Mouse (Mus musculus): ENCODE measurements around the gene Gla. TPM values are rescaled to one million over a fixed set of nuclear protein-coding genes. Genes with fewer than 3 reads are reported as not detected.

Gene Gla
- polyA plus RNA-seq, 1 experiment = 0.05 TPM

DNA sequence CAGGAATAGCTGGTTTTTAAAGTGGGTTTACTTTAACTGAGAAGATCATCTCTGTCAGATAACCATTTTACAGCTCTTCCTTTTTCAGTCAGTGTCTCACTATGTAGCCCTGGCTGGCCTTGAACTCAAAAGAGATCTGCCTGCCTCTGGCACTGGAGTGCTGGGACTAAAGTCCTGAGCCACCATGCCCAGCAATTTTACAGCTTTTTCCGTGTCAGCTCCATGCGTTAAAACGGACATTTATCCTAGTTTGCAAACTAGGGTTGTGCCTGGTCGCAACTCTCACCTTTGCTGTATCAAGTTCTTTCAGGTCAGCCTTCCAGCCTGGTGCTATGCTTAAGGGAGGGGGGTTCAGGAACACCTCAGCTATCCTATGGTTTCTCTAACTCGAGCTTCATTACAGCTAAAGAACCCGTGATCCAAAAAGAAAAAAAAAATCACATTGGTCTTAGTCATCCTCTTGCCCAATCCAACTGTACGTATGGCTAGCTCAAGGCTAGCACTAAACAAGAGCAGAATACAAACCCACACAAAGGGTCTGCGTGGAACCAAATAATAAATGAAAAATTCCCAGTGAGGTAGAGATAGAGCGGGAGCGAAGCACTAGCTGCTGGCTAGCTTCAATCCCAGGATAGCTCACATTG, 881 bp downstream of the Gla start:
- Histone ChIP-seq H3K9me3 (ENCODE audit: control insufficient read depth, low read length) (0 out of 2 replicates have a peak, but pooled peaks cover 2% of the 10 kb centered on the region), H3K27me3 (ENCODE audit: control insufficient read depth) (0 out of 2 replicates have a peak, but pooled peaks cover 2% of the 10 kb centered on the region), H3K4me3 (replicated peaks) (peak overlapping the region; percentile 81), H3K36me3 (ENCODE audit: control insufficient read depth) (peaks cover 17% of the 10 kb centered on the region), H3K4me1 (ENCODE audit: control insufficient read depth) (peaks cover 23% of the 10 kb centered on the region)
- TF ChIP-seq TAL1 (IDR thresholded peaks at IDR 0.05; ENCODE audit: low read length) (no peak), GATA1 (IDR thresholded peaks at IDR 0.05; ENCODE audit: low read length) (no peak)

DNA sequence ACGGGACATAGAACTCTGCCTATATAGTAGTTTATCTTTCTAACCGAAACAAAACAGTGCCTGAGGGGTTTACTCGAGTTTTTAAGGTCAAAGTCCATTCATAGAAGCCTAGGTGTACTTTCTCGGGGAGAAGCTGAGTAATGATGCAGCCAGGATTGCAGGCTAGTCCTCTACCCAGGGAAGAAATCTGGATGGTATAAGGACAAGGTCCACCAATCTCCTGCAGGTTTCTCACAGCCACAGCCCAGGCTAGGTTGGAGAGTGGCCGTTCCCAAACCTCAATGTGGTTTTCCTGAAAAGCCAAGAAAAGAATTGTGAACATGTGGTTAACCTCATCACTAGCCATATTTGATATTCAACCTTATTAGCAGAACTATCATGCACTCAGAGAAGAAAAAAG, 11.1 kb downstream of the Gla start:
- peaks cover 7% of the 10 kb centered on the region; the same call in 1 of the 2 replicates for H3K9me3 ChIP-seq (ENCODE audit: control insufficient read depth, low read length)
- TF ChIP-seq TAL1 (IDR thresholded peaks at IDR 0.05; ENCODE audit: low read length) (no peak), GATA1 (IDR thresholded peaks at IDR 0.05; ENCODE audit: low read length) (no peak)
- peaks cover 28% of the 10 kb centered on the region for H3K36me3 ChIP-seq (ENCODE audit: control insufficient read depth)
- H3K27me3 ChIP-seq (ENCODE audit: control insufficient read depth) = no peaks in the 10 kb centered on the region
- no peak overlapping the region for H3K4me3 ChIP-seq (replicated peaks)
- peaks cover 13% of the 10 kb centered on the region for H3K4me1 ChIP-seq (ENCODE audit: control insufficient read depth)

- Histone ChIP-seq H3K27me3 (ENCODE audit: control insufficient read depth) (no peaks in the 10 kb centered on the region), H3K4me1 (ENCODE audit: control insufficient read depth) (peaks cover 21% of the 10 kb centered on the region), H3K9me3 (ENCODE audit: control insufficient read depth, low read length) (peaks cover 7% of the 10 kb centered on the region; the same call in 1 of the 2 replicates), H3K4me3 (replicated peaks) (no peak overlapping the region), H3K36me3 (ENCODE audit: control insufficient read depth) (peaks cover 28% of the 10 kb centered on the region)
- TF ChIP-seq TAL1 (IDR thresholded peaks at IDR 0.05; ENCODE audit: low read length) = no peak
- no peak for TF ChIP-seq GATA1 (IDR thresholded peaks at IDR 0.05; ENCODE audit: low read length)
These were observed 11.9 kb downstream of the Gla start for GRCm38 (mm10) chrX:134588997-134589396.

DNA sequence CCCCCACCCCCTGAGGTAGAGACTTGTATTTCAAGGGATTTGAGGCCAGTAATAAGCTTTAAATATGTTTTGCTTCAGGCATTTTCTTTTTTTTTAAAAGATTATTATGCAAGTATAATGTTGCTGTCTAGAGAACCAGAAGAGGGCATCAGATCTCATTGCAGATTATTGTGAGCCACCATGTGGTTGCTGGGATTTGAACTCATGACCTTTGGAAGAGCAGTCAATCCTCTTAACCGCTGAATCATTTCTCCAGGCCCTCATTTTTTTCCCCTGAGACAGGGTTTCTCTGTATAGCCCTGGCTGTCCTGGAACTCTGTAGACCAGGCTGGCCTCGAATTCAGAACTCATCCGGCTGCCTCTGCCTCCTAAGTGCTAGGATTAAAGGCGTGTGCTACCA, 12.7 kb downstream of the Gla start:
- no peak for TF ChIP-seq GATA1 (IDR thresholded peaks at IDR 0.05; ENCODE audit: low read length)
- Histone ChIP-seq H3K27me3 (ENCODE audit: control insufficient read depth) (no peaks in the 10 kb centered on the region), H3K9me3 (ENCODE audit: control insufficient read depth, low read length) (peaks cover 7% of the 10 kb centered on the region; the same call in 1 of the 2 replicates), H3K4me3 (replicated peaks) (no peak overlapping the region), H3K4me1 (ENCODE audit: control insufficient read depth) (peaks cover 28% of the 10 kb centered on the region), H3K36me3 (ENCODE audit: control insufficient read depth) (peaks cover 28% of the 10 kb centered on the region)

DNA sequence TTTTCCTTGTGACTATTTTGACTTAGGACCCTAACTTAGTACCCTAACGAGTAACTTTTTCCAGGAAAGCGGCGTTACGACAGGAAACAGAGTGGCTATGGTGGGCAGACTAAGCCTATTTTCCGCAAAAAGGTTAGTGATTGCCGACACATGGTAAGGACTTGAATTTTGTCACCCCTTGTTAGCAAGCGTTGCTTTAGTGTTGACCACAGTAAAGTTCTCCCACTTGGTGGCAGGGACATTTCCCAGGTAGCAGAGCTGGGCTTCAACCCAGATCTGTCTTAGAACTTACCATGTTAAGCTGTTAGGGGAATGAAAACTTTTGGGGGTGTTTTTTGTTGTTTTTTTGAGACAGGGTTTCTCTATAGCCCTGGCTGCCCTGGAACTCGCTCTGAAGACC, 14.5 kb downstream of the Gla start:
- H3K4me3 ChIP-seq (replicated peaks) = peak overlapping the region; percentile 87
- no peaks in the 10 kb centered on the region for H3K27me3 ChIP-seq (ENCODE audit: control insufficient read depth)
- peaks cover 7% of the 10 kb centered on the region; the same call in 1 of the 2 replicates for H3K9me3 ChIP-seq (ENCODE audit: control insufficient read depth, low read length)
- peaks cover 28% of the 10 kb centered on the region for H3K36me3 ChIP-seq (ENCODE audit: control insufficient read depth)
- peaks cover 44% of the 10 kb centered on the region for H3K4me1 ChIP-seq (ENCODE audit: control insufficient read depth)
- TF ChIP-seq GATA1 (IDR thresholded peaks at IDR 0.05; ENCODE audit: low read length) (no peak), TAL1 (IDR thresholded peaks at IDR 0.05; ENCODE audit: low read length) (no peak)

DNA sequence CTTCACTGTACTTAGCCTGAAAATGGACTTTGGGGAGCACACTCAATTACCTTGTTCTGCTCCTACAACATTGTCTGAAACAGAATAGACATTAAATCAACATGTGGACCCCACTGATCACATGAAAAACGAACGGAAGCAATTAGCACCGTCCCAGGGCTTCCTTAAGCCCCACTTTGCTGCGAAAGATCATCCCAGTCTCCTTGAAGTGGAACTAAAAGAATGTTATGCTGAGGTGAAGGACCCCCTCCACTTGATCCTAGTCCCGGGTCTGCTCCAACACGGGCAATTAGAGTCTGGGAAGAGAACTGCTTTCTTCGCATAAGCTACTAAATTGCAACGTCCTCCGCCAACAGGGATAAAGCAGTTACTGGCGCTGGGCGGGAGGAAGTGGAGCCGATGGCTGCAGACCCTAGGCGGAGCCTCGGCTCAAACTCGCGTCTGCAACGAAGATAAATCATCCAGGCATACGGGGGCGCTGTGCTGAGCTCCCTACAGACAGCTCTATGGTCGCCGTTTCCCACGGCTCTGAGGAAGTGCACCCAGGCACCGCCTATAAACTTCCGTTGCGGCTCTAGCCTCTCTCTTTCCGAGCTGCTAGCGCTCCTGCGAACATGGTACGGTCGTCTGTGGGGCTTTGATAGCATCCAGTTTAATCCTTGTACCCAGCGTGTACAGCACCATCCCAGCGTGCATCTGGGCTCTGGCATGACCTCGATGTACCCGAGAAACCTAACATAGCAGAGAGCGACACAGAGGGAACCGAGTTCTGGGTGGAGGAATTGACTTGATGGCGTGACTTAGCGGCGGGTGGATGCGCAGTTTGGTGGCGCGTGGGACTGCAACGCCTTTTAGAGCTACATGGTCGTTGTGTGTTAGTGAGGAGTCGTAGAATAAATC, 15.6 kb downstream of the Gla start, which contains the start of gene Rpl36a:
TSS of gene Rpl36a (plus strand) at position 552 of the 900 bp plus-strand sequence.
- H3K36me3 ChIP-seq (ENCODE audit: control insufficient read depth) = peaks cover 22% of the 10 kb centered on the region
- TF ChIP-seq TAL1 (IDR thresholded peaks at IDR 0.05; ENCODE audit: low read length) (no peak), GATA1 (IDR thresholded peaks at IDR 0.05; ENCODE audit: low read length) (no peak)
- peaks cover 7% of the 10 kb centered on the region; the same call in 1 of the 2 replicates for H3K9me3 ChIP-seq (ENCODE audit: control insufficient read depth, low read length)
- peak within 1 kb of the TSS; percentile 87 for H3K4me3 ChIP-seq (replicated peaks)
- H3K27me3 ChIP-seq (ENCODE audit: control insufficient read depth) = no peaks in the 10 kb centered on the region
- H3K4me1 ChIP-seq (ENCODE audit: control insufficient read depth) = peaks cover 55% of the 10 kb centered on the region

DNA sequence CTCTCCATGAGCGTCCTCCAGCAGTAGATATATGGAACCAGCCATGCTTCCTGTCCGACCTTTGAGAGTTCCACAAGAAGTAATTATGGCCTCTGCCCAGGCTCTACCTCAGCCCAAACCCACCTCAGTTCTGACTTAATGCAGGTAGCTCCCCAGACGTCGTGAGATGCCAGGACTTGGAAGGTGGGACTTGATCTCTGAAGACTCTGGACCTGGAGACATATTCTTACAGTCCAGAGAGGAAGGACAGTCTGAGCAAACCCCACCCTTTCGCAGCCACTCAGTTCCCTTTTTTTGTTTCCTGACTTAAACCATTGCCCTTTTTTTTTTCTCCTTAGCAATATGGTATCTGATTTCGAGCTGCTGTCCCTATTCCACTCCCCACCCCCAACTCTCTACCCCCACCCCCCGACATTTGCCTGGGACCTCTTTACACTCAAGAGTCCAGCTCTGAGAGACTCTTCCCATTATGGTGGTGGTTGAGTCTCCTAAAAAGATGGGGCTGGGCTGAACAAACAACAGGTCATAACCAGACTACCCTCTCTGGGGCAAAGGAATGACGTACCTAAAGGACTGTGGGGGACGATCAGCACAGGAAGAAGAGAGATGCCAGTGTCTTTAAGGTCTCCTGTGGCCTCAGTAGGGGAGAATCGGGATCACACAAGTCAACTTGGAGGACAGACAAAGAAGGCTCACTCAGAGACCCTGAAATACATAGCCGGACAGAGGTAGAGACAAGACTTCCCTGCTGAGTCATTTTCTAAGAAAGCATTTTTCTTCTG, 17.8 kb downstream of the Gla start, which contains the start of gene Btk:
TSS of gene Btk (minus strand) at position 683 of the 782 bp plus-strand sequence.
- Histone ChIP-seq H3K27me3 (ENCODE audit: control insufficient read depth) (no peaks in the 10 kb centered on the region), H3K4me3 (replicated peaks) (peak within 1 kb of the TSS; percentile 63), H3K9me3 (ENCODE audit: control insufficient read depth, low read length) (peaks cover 7% of the 10 kb centered on the region; the same call in 1 of the 2 replicates), H3K4me1 (ENCODE audit: control insufficient read depth) (peaks cover 54% of the 10 kb centered on the region), H3K36me3 (ENCODE audit: control insufficient read depth) (peaks cover 6% of the 10 kb centered on the region)
- TF ChIP-seq TAL1 (IDR thresholded peaks at IDR 0.05; ENCODE audit: low read length) = no peak

DNA sequence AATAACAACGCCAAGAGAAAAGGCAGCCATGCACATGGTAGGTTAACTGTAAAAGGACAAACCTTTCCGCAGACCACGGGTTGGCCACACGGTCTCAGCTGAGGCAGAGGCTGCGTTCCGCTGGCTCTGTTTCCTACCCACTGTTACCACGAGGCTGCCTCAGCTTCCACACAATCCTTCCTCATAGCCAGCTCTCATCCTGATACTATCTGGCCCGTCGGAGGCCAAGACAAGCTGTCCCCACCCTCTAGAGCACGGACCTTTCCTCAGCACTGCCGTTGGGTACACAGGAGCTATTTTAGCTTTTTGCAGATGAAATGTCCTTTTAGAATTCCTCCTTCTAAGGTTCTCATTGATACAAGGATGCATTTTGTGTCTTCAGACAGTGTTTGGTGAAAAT, 18.7 kb downstream of the Gla start:
- Histone ChIP-seq H3K27me3 (ENCODE audit: control insufficient read depth) (no peaks in the 10 kb centered on the region), H3K9me3 (ENCODE audit: control insufficient read depth, low read length) (peaks cover 7% of the 10 kb centered on the region; the same call in 1 of the 2 replicates), H3K4me1 (ENCODE audit: control insufficient read depth) (peaks cover 54% of the 10 kb centered on the region), H3K4me3 (replicated peaks) (peak overlapping the region; percentile 63), H3K36me3 (ENCODE audit: control insufficient read depth) (peaks cover under 1% of the 10 kb centered on the region)
- TF ChIP-seq TAL1 (IDR thresholded peaks at IDR 0.05; ENCODE audit: low read length) (no peak), GATA1 (IDR thresholded peaks at IDR 0.05; ENCODE audit: low read length) (no peak)

Data from erythroblast, embryonic 14.5 days (primary cell).